Mouse (Mus musculus) lung, embryonic 15.5 days (tissue): ENCODE results near the gene Ctc1. TPM values are rescaled to one million over a fixed set of nuclear protein-coding genes. Genes with fewer than 3 reads are reported as not detected.
A peak's percentile ranks its signal among the peaks of the same experiment; 100 is the strongest.
"Not testable (repeated sequence)": the region's sequence is repeated elsewhere in the genome, so short reads cannot be mapped to it uniquely, and the experiment has no call there.

ENCODE experiments used
- ATAC-seq: fragments of 200-750 bp; cut with Nextera tagmentation; 2 replicates; pipeline ENCODE4 v1.8.0; 2017; ENCODE audit warnings: moderate number of reproducible peaks, borderline replicate concordance; ENCODE audit not compliant: low FRiP score, low TSS enrichment; ENCODE audit errors: extremely low read depth
- H3K27ac ChIP-seq: fragments of 300-500 bp; sonication (generic); 2 replicates; pipeline ENCODE4 v1.5.1; 2015; ENCODE audit warnings: moderate library complexity, mild to moderate bottlenecking, inconsistent platforms
- H3K27me3 ChIP-seq: fragments of 300-500 bp; sonication (generic); 2 replicates; pipeline ENCODE4 v1.6.1; 2015; ENCODE audit warnings: inconsistent platforms
- H3K36me3 ChIP-seq: fragments of 300-500 bp; sonication (generic); 2 replicates; pipeline ENCODE4 v1.6.1; 2015; ENCODE audit warnings: inconsistent platforms
- H3K4me1 ChIP-seq: fragments of 300-500 bp; sonication (generic); 2 replicates; pipeline ENCODE4 v1.6.1; 2015; ENCODE audit warnings: inconsistent platforms
- H3K4me2 ChIP-seq: fragments of 300-500 bp; sonication (generic); 2 replicates; pipeline ENCODE4 v1.6.1; 2015; ENCODE audit warnings: inconsistent platforms, mild to moderate bottlenecking, moderate library complexity
- H3K4me3 ChIP-seq: fragments of 300-500 bp; sonication (generic); 2 replicates; pipeline ENCODE4 v1.5.1; 2015; ENCODE audit warnings: mild to moderate bottlenecking, inconsistent platforms
- H3K9ac ChIP-seq: fragments of 300-500 bp; sonication (generic); 2 replicates; pipeline ENCODE4 v1.6.1; 2015; ENCODE audit warnings: inconsistent platforms
- H3K9me3 ChIP-seq: fragments of 300-500 bp; sonication (generic); 2 replicates; pipeline ENCODE4 v1.6.1; 2016; ENCODE audit warnings: inconsistent platforms
- WGBS: fragments of 180-500 bp; shearing (Covaris S2); methylation state at CpG from one replicate; pipeline ENCODE4 v1.1.7; 2015; 5-methylcytosine and 5-hydroxymethylcytosine counted together
- polyA plus RNA-seq: library from polyadenylated mRNA; unstranded; fragments of >200 nt; fragmentation: Nextera tagmentation; extraction: Ambion mirVana; gene quantifications from 2 replicates; pipeline ENCODE4 v1.2.1, GENCODE M21; 2015

The Ctc1 gene
- polyA plus RNA-seq, 1 experiment from 2014 or later: 53.3 TPM

- no peak overlapping the region for H3K27ac ChIP-seq
- peaks cover 9% of the 10 kb centered on the region; the same call in 1 of the 2 replicates for H3K4me1 ChIP-seq
- no peaks in the 10 kb centered on the region for H3K27me3 ChIP-seq
- H3K9ac ChIP-seq: no peak overlapping the region
- WGBS: 30% methylated on average over 4 of the region's 4 CpGs
- no peaks in the 10 kb centered on the region for H3K9me3 ChIP-seq
- no peak for ATAC-seq
- H3K36me3 ChIP-seq: peaks cover 17% of the 10 kb centered on the region
- H3K4me3 ChIP-seq: no peak overlapping the region
- no peak overlapping the region for H3K4me2 ChIP-seq
Measured at GRCm38 (mm10) chr11:68982639-68983369, 32.9 kb upstream of the Ctc1 start.

GRCm38 (mm10) chr11:68987365-68987882 lies 28.3 kb upstream of the Ctc1 start:
- H3K9ac ChIP-seq: no peak overlapping the region
- H3K9me3 ChIP-seq: no peaks in the 10 kb centered on the region
- WGBS: 85% methylated on average over 11 of the region's 11 CpGs
- H3K27me3 ChIP-seq: no peaks in the 10 kb centered on the region
- H3K4me1 ChIP-seq: 0 out of 2 replicates have a peak, but pooled peaks cover 2% of the 10 kb centered on the region
- peaks cover 61% of the 10 kb centered on the region for H3K36me3 ChIP-seq
- no peak for ATAC-seq
- H3K4me3 ChIP-seq: no peak overlapping the region
- H3K27ac ChIP-seq: no peak overlapping the region
- H3K4me2 ChIP-seq: no peak overlapping the region

GRCm38 (mm10) chr11:68988341-68988740 lies 27.4 kb upstream of the Ctc1 start:
- H3K4me1 ChIP-seq: no peaks in the 10 kb centered on the region
- peaks cover 68% of the 10 kb centered on the region for H3K36me3 ChIP-seq
- no peaks in the 10 kb centered on the region for H3K27me3 ChIP-seq
- H3K4me2 ChIP-seq: no peak overlapping the region
- no peak overlapping the region for H3K9ac ChIP-seq
- H3K4me3 ChIP-seq: no peak overlapping the region
- no peak overlapping the region for H3K27ac ChIP-seq
- 82% methylated on average over 17 of the region's 17 CpGs for WGBS
- no peak for ATAC-seq
- no peaks in the 10 kb centered on the region for H3K9me3 ChIP-seq

- Histone ChIP-seq H3K27ac (no peak overlapping the region), H3K4me3 (no peak overlapping the region), H3K36me3 (peaks cover 90% of the 10 kb centered on the region), H3K4me1 (no peaks in the 10 kb centered on the region), H3K9me3 (no peaks in the 10 kb centered on the region), H3K4me2 (no peak overlapping the region), H3K9ac (no peak overlapping the region), H3K27me3 (no peaks in the 10 kb centered on the region)
- 84% methylated on average over 7 of the region's 7 CpGs for whole genome bisulfite sequencing
- ATAC-seq: no peak
Measured at GRCm38 (mm10) chr11:68993122-68993521, 22.6 kb upstream of the Ctc1 start.

GRCm38 (mm10) chr11:68994377-68994776 lies 21.3 kb upstream of the Ctc1 start:
- no peak overlapping the region for H3K27ac ChIP-seq
- WGBS: 96% methylated on average over 3 of the region's 3 CpGs
- no peaks in the 10 kb centered on the region for H3K9me3 ChIP-seq
- H3K4me3 ChIP-seq: no peak overlapping the region
- ATAC-seq: no peak
- no peaks in the 10 kb centered on the region for H3K27me3 ChIP-seq
- no peak overlapping the region for H3K4me2 ChIP-seq
- H3K4me1 ChIP-seq: no peaks in the 10 kb centered on the region
- H3K36me3 ChIP-seq: peaks cover 90% of the 10 kb centered on the region
- H3K9ac ChIP-seq: no peak overlapping the region

GRCm38 (mm10) chr11:68997080-68997479 lies 18.6 kb upstream of the Ctc1 start:
- Histone ChIP-seq H3K27ac (no peak overlapping the region), H3K4me2 (no peak overlapping the region), H3K9ac (no peak overlapping the region), H3K9me3 (no peaks in the 10 kb centered on the region), H3K36me3 (peaks cover 91% of the 10 kb centered on the region), H3K4me3 (no peak overlapping the region), H3K4me1 (no peaks in the 10 kb centered on the region), H3K27me3 (no peaks in the 10 kb centered on the region)
- ATAC-seq: no peak
- 84% methylated on average over 4 of the region's 4 CpGs for WGBS

GRCm38 (mm10) chr11:69002782-69003181 lies 12.9 kb upstream of the Ctc1 start:
- not testable (repeated sequence) for H3K27me3 ChIP-seq, H3K27ac ChIP-seq, H3K9ac ChIP-seq, H3K4me2 ChIP-seq, H3K4me1 ChIP-seq, ATAC-seq, H3K9me3 ChIP-seq, H3K4me3 ChIP-seq
- peaks cover 53% of the 10 kb centered on the region for H3K36me3 ChIP-seq
- WGBS: 90% methylated on average over 4 of the region's 4 CpGs

- no peaks in the 10 kb centered on the region for H3K27me3 ChIP-seq
- no peak for ATAC-seq
- no peak overlapping the region for H3K27ac ChIP-seq
- 56% methylated on average over 4 of the region's 4 CpGs for WGBS
- H3K4me2 ChIP-seq: no peak overlapping the region
- peaks cover 9% of the 10 kb centered on the region for H3K4me1 ChIP-seq
- H3K36me3 ChIP-seq: peaks cover 45% of the 10 kb centered on the region
- H3K4me3 ChIP-seq: no peak overlapping the region
- H3K9ac ChIP-seq: no peak overlapping the region
- H3K9me3 ChIP-seq: no peaks in the 10 kb centered on the region
Measured at GRCm38 (mm10) chr11:69003592-69003991, 12.1 kb upstream of the Ctc1 start.

- H3K9me3 ChIP-seq: no peaks in the 10 kb centered on the region
- H3K27me3 ChIP-seq: no peaks in the 10 kb centered on the region
- H3K4me1 ChIP-seq: peaks cover 9% of the 10 kb centered on the region
- no peak overlapping the region for H3K27ac ChIP-seq
- WGBS: 79% methylated on average over 7 of the region's 7 CpGs
- H3K4me2 ChIP-seq: no peak overlapping the region
- H3K4me3 ChIP-seq: no peak overlapping the region
- peaks cover 29% of the 10 kb centered on the region for H3K36me3 ChIP-seq
- no peak overlapping the region for H3K9ac ChIP-seq
- ATAC-seq: no peak
Measured at GRCm38 (mm10) chr11:69005193-69005592, 10.5 kb upstream of the Ctc1 start.

- not testable (repeated sequence) for H3K4me3 ChIP-seq, H3K27ac ChIP-seq, H3K27me3 ChIP-seq, H3K4me2 ChIP-seq, H3K9ac ChIP-seq, ATAC-seq, H3K9me3 ChIP-seq
- Histone ChIP-seq H3K36me3 (peaks cover 16% of the 10 kb centered on the region), H3K4me1 (peaks cover 12% of the 10 kb centered on the region)
Measured at GRCm38 (mm10) chr11:69006575-69006974, 9.1 kb upstream of the Ctc1 start.

- H3K4me1 ChIP-seq: peaks cover 13% of the 10 kb centered on the region
- H3K4me3 ChIP-seq: peak within 1 kb of the TSS; percentile 69
- no peaks in the 10 kb centered on the region for H3K27me3 ChIP-seq
- H3K36me3 ChIP-seq: no peaks in the 10 kb centered on the region
- peak within 1 kb of the TSS; percentile 54 for H3K27ac ChIP-seq
- WGBS: 8% methylated on average over 38 of the region's 38 CpGs
- peak; percentile 87 for ATAC-seq
- H3K9ac ChIP-seq: peak within 1 kb of the TSS; percentile 74
- no peaks in the 10 kb centered on the region for H3K9me3 ChIP-seq
- H3K4me2 ChIP-seq: peak within 1 kb of the TSS; percentile 68
Measured at GRCm38 (mm10) chr11:69008182-69009121, 7.3 kb upstream of the Ctc1 start, which contains the start of gene Pfas. Pfas (minus strand) TSS chr11:69008460.

GRCm38 (mm10) chr11:69009508-69009907 lies 6.2 kb upstream of the Ctc1 start:
- Histone ChIP-seq H3K36me3 (no peaks in the 10 kb centered on the region), H3K27me3 (no peaks in the 10 kb centered on the region), H3K9me3 (no peaks in the 10 kb centered on the region), H3K9ac (no peak overlapping the region), H3K4me1 (peaks cover 13% of the 10 kb centered on the region), H3K4me2 (no peak overlapping the region), H3K4me3 (no peak overlapping the region), H3K27ac (no peak overlapping the region)
- ATAC-seq: no peak
- 79% methylated on average over 1 of the region's 1 CpGs for WGBS
